Mouse (Mus musculus): Measurements from ENCODE around the gene Hist1h2bf.

GRCm38 (mm10) chr13:23584331-23584730, 10.3 kb upstream of the Hist1h2bf start:
- TF ChIP-seq POLR2A (IDR thresholded peaks at IDR 0.05; ENCODE audit: insufficient read depth, low read length) (no peak), CTCF (IDR thresholded peaks at IDR 0.05; ENCODE audit: low read depth, low read length) (no peak)
